Mouse (Mus musculus) hindbrain, embryonic 15.5 days (tissue): ENCODE data around the gene Cyp4f13. TPM values are rescaled to one million over a fixed set of nuclear protein-coding genes. Genes with fewer than 3 reads are reported as not detected.

Source experiments
- ATAC-seq: fragments of 200-750 bp; cut with Nextera tagmentation; 2 replicates; pipeline ENCODE4 v1.8.0; 2017; ENCODE audit warnings: low read depth, moderate number of reproducible peaks, moderate TSS enrichment; ENCODE audit not compliant: low FRiP score
- H3K27ac ChIP-seq: fragments of 300-500 bp; sonication (generic); replicated peaks from 2 replicates; pipeline ENCODE4 v1.5.1; 2015; ENCODE audit warnings: mild to moderate bottlenecking, inconsistent platforms
- H3K27me3 ChIP-seq: fragments of 300-500 bp; sonication (generic); 2 replicates; pipeline ENCODE4 v1.6.1; 2015; ENCODE audit warnings: control low read depth, inconsistent platforms
- H3K36me3 ChIP-seq: fragments of 300-500 bp; sonication (generic); 2 replicates; pipeline ENCODE4 v1.6.1; 2015; ENCODE audit warnings: control low read depth, inconsistent platforms
- H3K4me1 ChIP-seq: fragments of 300-500 bp; sonication (generic); replicated peaks from 2 replicates; pipeline ENCODE4 v1.6.1; 2015; ENCODE audit warnings: control low read depth, inconsistent platforms
- H3K4me2 ChIP-seq: fragments of 300-500 bp; sonication (generic); 2 replicates; pipeline ENCODE4 v1.6.1; 2015; ENCODE audit warnings: moderate library complexity, mild to moderate bottlenecking, inconsistent platforms
- H3K4me3 ChIP-seq: fragments of 300-500 bp; sonication (generic); 2 replicates; pipeline ENCODE4 v1.5.1; 2015; ENCODE audit warnings: mild to moderate bottlenecking, inconsistent platforms
- H3K9ac ChIP-seq: fragments of 300-500 bp; sonication (generic); 2 replicates; pipeline ENCODE4 v1.6.1; 2015; ENCODE audit warnings: inconsistent platforms
- H3K9me3 ChIP-seq: fragments of 300-500 bp; sonication (generic); 2 replicates; pipeline ENCODE4 v1.6.1; 2016; ENCODE audit warnings: control low read depth, inconsistent platforms
- WGBS: fragments of 180-500 bp; shearing (Covaris S2); methylation state at CpG from one replicate; pipeline ENCODE4 v1.1.7; 2015; 5-methylcytosine and 5-hydroxymethylcytosine counted together
- polyA plus RNA-seq: library from polyadenylated mRNA; unstranded; fragments of >200 nt; fragmentation: Nextera tagmentation; extraction: Ambion mirVana; gene quantifications from 2 replicates; pipeline ENCODE4 v1.2.1, GENCODE M21; 2015

Cyp4f13 gene
- polyA plus RNA-seq: 9.8 and 10.6 TPM in 2 replicates

DNA sequence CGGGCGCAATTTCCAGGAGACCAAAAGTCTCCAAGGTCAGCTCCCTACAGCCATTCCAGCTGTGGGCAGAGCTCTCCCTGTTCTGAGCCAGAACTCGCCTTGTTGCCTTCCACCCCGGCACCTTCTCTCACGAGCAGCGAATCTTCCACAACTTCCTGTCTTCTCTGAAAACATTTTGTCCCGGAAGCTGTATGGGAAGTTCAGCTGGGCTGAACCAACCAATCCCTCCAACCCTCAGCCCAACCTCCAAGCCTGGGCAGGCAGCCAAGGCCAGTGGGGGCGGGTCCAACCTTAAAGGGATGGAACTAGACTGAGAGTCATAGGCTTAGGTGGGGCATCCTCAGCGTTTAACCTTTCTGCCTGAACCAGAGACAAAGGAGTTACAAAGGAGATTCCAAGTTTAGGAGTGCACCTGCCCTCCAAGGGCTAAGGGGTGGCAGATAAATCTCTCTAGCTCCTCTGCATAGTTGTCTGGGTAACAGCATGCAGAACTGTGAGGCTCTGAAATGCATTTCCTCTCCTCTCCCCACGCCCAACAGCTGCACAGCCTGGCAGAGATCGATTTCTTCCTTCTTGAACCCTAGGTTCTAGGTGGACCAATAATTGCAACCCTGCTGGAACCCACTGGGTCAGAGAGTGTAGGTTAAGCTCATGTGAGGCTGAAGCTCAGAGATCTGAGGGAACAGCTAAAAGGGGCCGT is at the start of gene Cyp4f13:
TSS of gene Cyp4f13 (minus strand) at position 188 of the 700 bp plus-strand sequence.
- Histone ChIP-seq H3K9ac (peak within 1 kb of the TSS; percentile 42), H3K9me3 (no peaks in the 10 kb centered on the region), H3K27me3 (no peaks in the 10 kb centered on the region), H3K27ac (peak within 1 kb of the TSS; percentile 49), H3K4me2 (peak within 1 kb of the TSS; percentile 61), H3K4me1 (peaks cover 14% of the 10 kb centered on the region), H3K36me3 (no peaks in the 10 kb centered on the region), H3K4me3 (peak within 1 kb of the TSS; percentile 47)
- peak; percentile 97 for ATAC-seq
- WGBS: 39% methylated on average over 12 of the region's 12 CpGs

DNA sequence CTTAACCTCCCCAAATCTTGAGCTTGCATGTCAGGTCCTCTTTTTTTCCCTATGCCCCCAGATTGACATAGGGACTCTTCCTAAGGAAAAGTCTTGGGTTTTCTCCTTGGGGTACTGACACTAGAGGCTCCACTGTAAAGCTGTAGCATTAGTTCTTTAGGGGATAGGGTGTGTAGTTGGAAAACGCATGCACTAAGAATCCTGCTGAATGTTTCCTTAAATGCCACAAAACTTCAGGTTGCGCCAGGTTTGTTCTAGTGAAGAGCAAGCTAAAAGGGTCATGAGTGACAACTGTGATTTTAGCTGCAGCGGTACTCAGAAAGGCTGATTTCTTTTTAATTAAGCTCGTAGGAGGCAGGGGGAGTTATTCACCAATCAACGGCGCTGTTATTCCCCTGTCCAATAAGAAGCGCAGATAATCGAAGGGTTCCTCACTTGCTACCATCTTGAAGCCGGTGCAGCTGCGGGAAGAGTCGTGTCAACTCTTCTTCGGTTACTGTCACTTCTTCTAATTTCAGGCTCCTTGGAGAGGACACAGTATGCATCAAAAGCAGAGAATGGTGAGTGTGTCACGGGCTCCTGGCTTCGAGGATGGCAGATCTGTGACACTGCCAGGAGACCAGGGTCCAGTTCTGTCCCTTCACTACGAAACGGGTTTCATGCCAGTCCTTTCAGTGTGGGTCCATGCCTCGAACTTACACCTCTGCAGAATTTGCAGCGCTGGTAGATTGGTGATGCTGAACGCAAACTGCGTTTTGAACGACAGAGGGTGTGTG is 45.7 kb upstream of the Cyp4f13 start, which contains the start of gene Zfp952:
TSS of gene Zfp952 (plus strand) at position 431 of the 776 bp plus-strand sequence.
- Histone ChIP-seq H3K36me3 (peaks cover 25% of the 10 kb centered on the region), H3K9me3 (no peaks in the 10 kb centered on the region), H3K27me3 (no peaks in the 10 kb centered on the region), H3K27ac (peak within 1 kb of the TSS; percentile 76), H3K4me1 (peaks cover 19% of the 10 kb centered on the region), H3K9ac (peak within 1 kb of the TSS; percentile 41), H3K4me2 (peak within 1 kb of the TSS; percentile 75), H3K4me3 (peak within 1 kb of the TSS; percentile 47)
- WGBS: 2% methylated on average over 21 of the region's 21 CpGs
- ATAC-seq: peak; percentile 98

DNA sequence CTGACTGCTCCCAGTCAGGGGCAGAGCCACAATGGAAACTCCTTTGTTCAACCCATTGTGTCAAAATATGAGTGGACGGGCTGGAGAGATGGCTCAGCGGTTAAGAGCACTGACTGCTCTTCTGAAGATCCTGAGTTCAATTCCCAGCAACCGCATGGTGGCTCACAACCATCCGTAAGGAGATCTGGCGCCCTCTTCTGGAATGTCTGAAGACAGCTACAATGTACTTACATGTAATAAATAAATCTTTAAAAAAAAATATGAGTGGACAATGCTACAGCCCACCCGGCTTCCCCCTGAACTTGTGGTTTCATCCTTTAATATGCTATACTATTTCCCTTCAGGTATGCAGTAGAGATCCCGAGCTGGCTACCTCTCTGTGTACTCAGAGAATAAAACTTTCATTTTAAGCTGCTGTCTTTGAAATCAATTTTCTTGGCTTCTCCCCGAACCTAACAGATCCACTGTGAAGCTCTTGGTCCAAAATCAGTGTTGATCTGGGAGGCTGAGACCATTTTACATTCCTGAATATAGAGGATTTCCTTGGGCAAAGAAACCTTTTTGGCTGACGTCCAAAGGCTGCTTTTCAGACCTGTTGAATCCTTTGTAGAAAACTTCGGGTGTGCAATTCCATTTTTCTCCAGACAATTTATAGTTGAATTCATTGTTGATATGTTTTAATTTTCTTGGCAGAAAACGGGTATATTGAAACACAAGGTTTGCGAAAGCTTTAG is 44.9 kb upstream of the Cyp4f13 start:
- Histone ChIP-seq H3K4me2 (peak overlapping the region; percentile 75), H3K36me3 (peaks cover 25% of the 10 kb centered on the region), H3K4me3 (peak overlapping the region; percentile 47), H3K27me3 (no peaks in the 10 kb centered on the region), H3K9me3 (no peaks in the 10 kb centered on the region), H3K4me1 (peaks cover 19% of the 10 kb centered on the region), H3K27ac (peak overlapping the region; percentile 76; the same call in 1 of the 2 replicates), H3K9ac (peak overlapping the region; percentile 34; the same call in 1 of the 2 replicates)
- ATAC-seq: no peak
- WGBS: 68% methylated on average over 12 of the region's 12 CpGs

DNA sequence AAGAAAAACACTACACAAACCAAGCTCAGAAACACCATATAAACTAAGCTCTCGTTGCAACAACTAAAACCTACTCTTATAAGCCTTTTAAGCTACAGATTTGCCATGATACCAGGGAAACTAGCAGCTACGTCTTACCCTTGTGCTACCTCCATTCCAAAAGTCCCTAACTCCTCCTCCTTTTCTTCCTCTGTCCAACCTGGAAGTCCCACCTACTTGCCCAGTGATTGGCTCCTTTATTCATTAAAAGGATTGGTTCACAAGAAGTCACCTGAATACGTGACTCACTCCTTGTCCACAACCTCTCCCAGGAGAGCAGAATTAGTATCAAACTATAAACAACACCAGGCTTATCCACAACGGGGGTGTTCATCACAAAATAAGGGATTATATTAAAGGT is 39.1 kb upstream of the Cyp4f13 start:
- no peak overlapping the region for H3K9ac ChIP-seq
- no peaks in the 10 kb centered on the region for H3K27me3 ChIP-seq
- ATAC-seq: no peak
- no peaks in the 10 kb centered on the region for H3K4me1 ChIP-seq
- no peaks in the 10 kb centered on the region for H3K9me3 ChIP-seq
- H3K4me2 ChIP-seq: no peak overlapping the region
- H3K4me3 ChIP-seq: no peak overlapping the region
- no peaks in the 10 kb centered on the region for H3K36me3 ChIP-seq
- no peak overlapping the region for H3K27ac ChIP-seq
- WGBS: 80% methylated on average over 4 of the region's 4 CpGs

DNA sequence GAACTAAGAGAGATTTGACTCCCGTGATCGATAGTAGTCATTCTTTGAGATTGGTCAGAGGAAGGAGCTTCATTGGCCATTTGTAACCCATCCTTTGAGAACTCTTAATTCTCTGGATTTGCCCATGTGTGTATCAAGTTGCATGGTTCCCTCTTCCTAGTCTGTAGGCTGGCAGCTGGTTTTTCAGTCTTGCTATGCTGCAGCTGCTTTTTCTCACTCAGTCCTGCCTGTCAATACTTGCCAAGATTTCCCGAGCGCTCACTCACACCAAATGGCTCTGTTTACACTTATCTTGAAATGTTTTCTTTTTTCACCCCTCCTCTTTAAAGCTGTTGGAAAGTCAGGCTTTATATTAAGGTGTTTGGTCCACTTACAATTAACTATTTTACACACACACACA is 34.2 kb upstream of the Cyp4f13 start:
- 92% methylated on average over 4 of the region's 4 CpGs for WGBS
- no peaks in the 10 kb centered on the region for H3K27me3 ChIP-seq
- no peak overlapping the region for H3K4me2 ChIP-seq
- no peak overlapping the region for H3K27ac ChIP-seq
- no peak overlapping the region for H3K9ac ChIP-seq
- no peaks in the 10 kb centered on the region for H3K4me1 ChIP-seq
- peaks cover 36% of the 10 kb centered on the region for H3K36me3 ChIP-seq
- ATAC-seq: no peak
- H3K9me3 ChIP-seq: no peaks in the 10 kb centered on the region
- H3K4me3 ChIP-seq: no peak overlapping the region

DNA sequence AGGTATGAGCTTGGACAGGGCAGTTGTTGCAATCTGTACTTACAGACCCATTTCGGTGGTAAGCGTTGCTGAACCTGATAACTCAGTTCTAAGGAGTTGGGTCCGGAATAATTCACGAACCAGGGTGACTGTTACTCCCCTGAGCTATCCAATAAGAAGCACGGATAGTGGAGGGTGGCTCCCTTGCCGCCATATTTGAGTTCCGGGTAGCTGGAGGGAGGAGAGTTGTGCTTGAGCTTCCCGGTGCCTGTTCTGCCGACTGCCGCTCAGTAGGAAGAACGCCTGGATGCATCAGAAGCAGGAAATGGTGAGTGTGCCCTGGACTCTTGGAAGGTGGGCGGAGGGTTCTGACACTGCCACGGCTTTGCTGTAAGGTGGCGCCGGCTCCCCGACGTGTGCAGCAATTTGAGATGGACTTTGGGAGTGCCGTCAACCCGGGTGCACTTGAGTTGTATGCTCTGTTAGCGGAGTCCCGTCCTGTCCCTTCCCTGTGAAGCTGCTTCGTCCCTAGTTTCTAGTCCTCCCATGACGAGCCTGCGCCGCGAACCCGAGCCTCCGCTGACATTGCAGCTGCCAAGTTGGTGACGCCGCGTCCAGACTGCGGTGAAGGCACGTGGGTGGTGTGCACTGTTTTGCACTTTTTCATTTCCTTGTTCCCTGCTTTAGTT is 18.6 kb upstream of the Cyp4f13 start, which contains the start of gene Zfp472:
TSS of gene Zfp472 (plus strand) at position 192 of the 668 bp plus-strand sequence.
- Histone ChIP-seq H3K4me1 (peaks cover 21% of the 10 kb centered on the region), H3K9ac (peak within 1 kb of the TSS; percentile 70), H3K4me2 (peak within 1 kb of the TSS; percentile 91), H3K9me3 (no peaks in the 10 kb centered on the region), H3K27ac (peak within 1 kb of the TSS; percentile 84), H3K4me3 (peak within 1 kb of the TSS; percentile 80), H3K36me3 (no peaks in the 10 kb centered on the region), H3K27me3 (no peaks in the 10 kb centered on the region)
- ATAC-seq: peak; percentile 100
- WGBS: under 1% methylated on average over 33 of the region's 33 CpGs

DNA sequence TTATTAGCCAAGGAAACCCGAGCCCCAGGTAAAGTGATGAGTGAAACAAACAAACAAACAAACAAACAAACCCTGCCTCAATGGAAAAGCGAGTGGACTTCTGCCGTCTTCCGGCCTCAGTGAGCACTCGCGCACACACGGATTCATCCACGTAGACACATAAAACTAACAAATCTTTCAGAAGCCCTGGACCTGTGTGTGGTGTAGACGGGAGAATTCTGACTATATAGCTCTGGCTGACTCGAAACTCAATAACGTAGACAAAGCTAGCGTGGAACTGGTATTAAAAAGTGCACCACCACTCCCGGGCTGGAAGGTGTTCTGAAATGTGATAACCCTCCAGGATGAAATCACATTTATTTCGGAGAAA is 18.0 kb upstream of the Cyp4f13 start:
- ATAC-seq: peak; percentile 86
- H3K4me3 ChIP-seq: peak overlapping the region; percentile 80
- peak overlapping the region; percentile 91 for H3K4me2 ChIP-seq
- H3K36me3 ChIP-seq: no peaks in the 10 kb centered on the region
- H3K4me1 ChIP-seq: peaks cover 21% of the 10 kb centered on the region
- no peaks in the 10 kb centered on the region for H3K9me3 ChIP-seq
- H3K27me3 ChIP-seq: no peaks in the 10 kb centered on the region
- H3K9ac ChIP-seq: peak overlapping the region; percentile 70
- 0% methylated on average over 14 of the region's 14 CpGs for WGBS
- peak overlapping the region; percentile 84; the same call in 1 of the 2 replicates for H3K27ac ChIP-seq

DNA sequence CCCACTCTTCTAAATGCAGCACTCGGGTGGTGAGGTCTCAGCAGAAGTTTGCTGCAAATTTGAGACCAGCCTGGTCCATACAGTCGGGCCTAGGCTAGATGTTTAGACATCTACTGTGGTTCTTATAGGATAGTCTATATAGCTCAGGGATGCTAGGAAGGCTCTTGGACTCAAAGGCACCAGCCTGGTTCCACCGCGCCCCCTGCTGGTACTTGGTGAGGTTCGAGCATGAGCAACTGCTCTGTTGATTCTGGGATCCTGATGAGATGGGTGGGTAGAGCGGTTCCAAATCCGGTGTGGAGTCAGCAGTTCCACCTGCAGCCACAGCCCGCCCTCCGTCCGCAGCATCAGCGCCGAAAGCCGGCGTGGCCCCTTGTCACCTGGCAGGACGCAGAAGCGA is 4.2 kb upstream of the Cyp4f13 start:
- no peak overlapping the region for H3K9ac ChIP-seq
- no peaks in the 10 kb centered on the region for H3K36me3 ChIP-seq
- no peaks in the 10 kb centered on the region for H3K27me3 ChIP-seq
- no peak overlapping the region for H3K4me2 ChIP-seq
- peaks cover 11% of the 10 kb centered on the region for H3K4me1 ChIP-seq
- H3K27ac ChIP-seq: no peak overlapping the region
- ATAC-seq: no peak
- WGBS: 30% methylated on average over 16 of the region's 16 CpGs
- H3K9me3 ChIP-seq: no peaks in the 10 kb centered on the region
- no peak overlapping the region for H3K4me3 ChIP-seq

DNA sequence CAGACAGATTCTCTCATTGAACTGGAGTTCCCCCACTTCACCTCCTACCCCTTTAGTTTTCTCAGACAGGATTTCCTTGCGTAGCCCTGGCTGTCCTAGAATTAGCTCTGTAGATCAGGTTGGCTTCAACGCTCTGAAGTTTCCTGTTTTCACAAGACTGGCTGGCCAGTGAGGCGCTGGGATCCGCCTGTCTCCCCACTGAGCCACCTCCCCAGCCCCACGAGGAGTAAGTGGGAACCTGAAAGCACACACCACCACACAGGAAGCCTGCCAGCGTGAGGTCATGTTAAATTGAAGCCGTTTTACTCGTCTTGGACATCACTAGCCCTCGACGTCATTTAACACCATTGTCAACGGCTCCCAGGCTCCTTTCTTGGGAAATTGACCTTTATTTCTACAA is 3.8 kb upstream of the Cyp4f13 start:
- H3K4me3 ChIP-seq: no peak overlapping the region
- no peak overlapping the region for H3K27ac ChIP-seq
- no peak for ATAC-seq
- H3K36me3 ChIP-seq: no peaks in the 10 kb centered on the region
- H3K9me3 ChIP-seq: no peaks in the 10 kb centered on the region
- no peak overlapping the region for H3K4me2 ChIP-seq
- 83% methylated on average over 11 of the region's 11 CpGs for WGBS
- H3K27me3 ChIP-seq: no peaks in the 10 kb centered on the region
- H3K4me1 ChIP-seq: peaks cover 14% of the 10 kb centered on the region
- no peak overlapping the region for H3K9ac ChIP-seq

DNA sequence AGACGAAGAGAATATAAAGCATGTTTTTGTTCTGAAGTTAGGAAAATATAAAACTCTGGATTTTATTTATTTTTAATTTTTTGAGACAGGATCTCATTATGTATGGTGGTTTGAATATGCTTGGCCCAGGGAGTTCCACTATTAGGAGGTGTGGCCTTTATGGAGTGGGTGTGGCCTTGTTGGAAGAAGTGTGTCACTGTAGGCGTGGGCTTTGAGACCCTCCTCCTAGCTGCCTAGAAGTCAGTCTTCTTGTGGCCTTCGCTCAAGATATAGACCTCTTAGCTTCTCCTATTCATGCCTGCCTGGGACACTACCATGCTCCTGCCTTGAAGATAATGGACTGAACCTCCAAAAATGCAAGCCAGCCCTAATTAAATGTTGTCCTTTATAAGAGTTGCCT is 2.9 kb upstream of the Cyp4f13 start:
- H3K27me3 ChIP-seq: no peaks in the 10 kb centered on the region
- H3K4me1 ChIP-seq: peaks cover 14% of the 10 kb centered on the region
- 89% methylated on average over 3 of the region's 3 CpGs for WGBS
- no peak overlapping the region for H3K27ac ChIP-seq
- no peak overlapping the region for H3K4me3 ChIP-seq
- H3K36me3 ChIP-seq: no peaks in the 10 kb centered on the region
- H3K9me3 ChIP-seq: no peaks in the 10 kb centered on the region
- ATAC-seq: no peak
- H3K9ac ChIP-seq: no peak overlapping the region
- no peak overlapping the region for H3K4me2 ChIP-seq

DNA sequence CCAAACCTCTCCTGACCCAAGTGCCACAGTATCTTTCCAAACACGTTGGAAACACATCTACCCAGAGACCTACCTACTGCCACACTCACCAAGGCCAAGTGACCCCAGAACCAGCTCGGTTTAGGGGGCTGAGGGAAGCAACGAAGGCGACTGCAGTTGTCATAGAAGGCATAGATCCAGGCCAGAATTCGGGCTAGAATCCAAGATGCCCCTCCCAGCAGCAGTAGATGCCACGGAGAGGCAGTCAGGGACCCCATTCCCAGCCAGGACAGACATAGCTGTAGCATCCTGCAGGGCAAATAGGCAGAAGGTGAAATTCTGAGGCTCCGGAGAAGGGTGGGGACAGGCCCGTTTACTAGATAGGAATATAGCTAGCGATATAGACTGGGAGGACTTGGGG is 486 bp downstream of the Cyp4f13 start:
- Histone ChIP-seq H3K36me3 (no peaks in the 10 kb centered on the region), H3K4me3 (peak overlapping the region; percentile 47), H3K4me1 (peaks cover 14% of the 10 kb centered on the region), H3K9me3 (no peaks in the 10 kb centered on the region), H3K4me2 (peak overlapping the region; percentile 61), H3K27ac (no peak overlapping the region), H3K27me3 (no peaks in the 10 kb centered on the region), H3K9ac (peak overlapping the region; percentile 42)
- no peak for ATAC-seq
- 64% methylated on average over 9 of the region's 9 CpGs for WGBS
